10 mouse cellular contexts compared by ENCODE assay signal in genomic region chr1:194675891-194676200, GRCm38 (mm10). TPM values are rescaled to one million over a fixed set of nuclear protein-coding genes. Genes with fewer than 3 reads are reported as not detected.
DNase-seq lines count a peak whose midpoint lies in the region; ATAC-seq and TF ChIP-seq lines count a peak whose summit lies in the region.
"Had no signal": no experiment of that assay in that cellular context is flagged by ENCODE, and none has a peak within 500 bp of the region (broad histone marks: within the 10 kb centered on the region; RNA-seq: fewer than 3 reads in every experiment).

No protein-coding gene starts in this region.

- peaks cover 9% of the 10 kb centered on the region; the same call in 1 of the 2 replicates for H3K36me3 ChIP-seq in hindbrain, embryonic 13.5 days
- 0 out of 2 replicates have a peak, but pooled peaks cover 5% of the 10 kb centered on the region for H3K36me3 ChIP-seq in hindbrain, embryonic 12.5 days
- peaks cover 0 to 39% of the 10 kb centered on the region in 2 experiments; a peak in 2 of 4 replicates for H3K36me3 ChIP-seq in MEL (ENCODE audit: control insufficient read depth in 1 of 2, insufficient read depth in 2 of 2, low read length in 2 of 2)
- no peaks in the 10 kb centered on the region for H3K36me3 ChIP-seq in embryonic facial prominence, embryonic 13.5 days
- no peaks in the 10 kb centered on the region for H3K36me3 ChIP-seq in liver, embryonic 14.5 days (replicated peaks; ENCODE audit: control insufficient read depth, insufficient read depth, low read depth)
- H3K36me3 ChIP-seq in midbrain, embryonic 14.5 days (ENCODE audit: control insufficient read depth, insufficient read depth, low read length) = 0 out of 2 replicates have a peak, but pooled peaks cover 2% of the 10 kb centered on the region

- no peak for TF ChIP-seq RAD21 in MEL (IDR thresholded peaks at IDR 0.05; ENCODE audit: low read depth, low read length)

- no peak for TF ChIP-seq POLR2A in MEL (IDR thresholded peaks at IDR 0.05; ENCODE audit: control insufficient read depth in 1 of 2, insufficient read depth in 1 of 2, low read depth in 1 of 2, low read length in 2 of 2, poor library complexity in 1 of 2)

- H3K27ac ChIP-seq in hindbrain, embryonic 13.5 days = no peak overlapping the region
- no peak overlapping the region for H3K27ac ChIP-seq in hindbrain, embryonic 12.5 days
- H3K27ac ChIP-seq in MEL (ENCODE audit: control insufficient read depth, low read depth, low read length) = no peak overlapping the region
- no peak overlapping the region for H3K27ac ChIP-seq in embryonic facial prominence, embryonic 13.5 days
- H3K27ac ChIP-seq in liver, embryonic 14.5 days = peak overlapping the region; percentile 36; the same call in 1 of the 2 replicates
- H3K27ac ChIP-seq in midbrain, embryonic 14.5 days (replicated peaks; ENCODE audit: low read depth, low read length) = no peak overlapping the region
- H3K27ac ChIP-seq: macrophage had no signal

- peaks cover 40% of the 10 kb centered on the region for H3K4me1 ChIP-seq in hindbrain, embryonic 13.5 days (replicated peaks)
- H3K4me1 ChIP-seq in hindbrain, embryonic 12.5 days = peaks cover 20% of the 10 kb centered on the region
- peaks cover 29 to 39% of the 10 kb centered on the region in 2 experiments for H3K4me1 ChIP-seq in MEL (ENCODE audit: control insufficient read depth in 1 of 2, insufficient read depth in 2 of 2, low read length in 2 of 2)
- peaks cover 31% of the 10 kb centered on the region for H3K4me1 ChIP-seq in embryonic facial prominence, embryonic 13.5 days
- peaks cover 38 to 64% of the 10 kb centered on the region in 2 experiments for H3K4me1 ChIP-seq in liver, embryonic 14.5 days (replicated peaks; ENCODE audit: control insufficient read depth in 2 of 2, insufficient read depth in 2 of 2, low read length in 1 of 2)
- no peaks in the 10 kb centered on the region for H3K4me1 ChIP-seq in midbrain, embryonic 14.5 days (ENCODE audit: control insufficient read depth, insufficient read depth, low read length)

- DNase-seq in MEL (ENCODE audit: low read depth, low spot score) = peak; percentile 77
- DNase-seq in liver, embryonic 14.5 days (ENCODE audit: low read depth in 3 of 3, low spot score in 3 of 3) = peak; percentile 51 to 61 (median 57)
- no peak for DNase-seq in midbrain, embryonic 14.5 days
- DNase-seq in left cerebral cortex, postnatal 4 days = no peak
- no peak for DNase-seq in layer of hippocampus, postnatal 14 days (ENCODE audit: low spot score in 2 of 2)
- DNase-seq: adrenal gland, adult 8-10 months had no signal

- 58% methylated on average over 2 of the region's 2 CpGs for WGBS in hindbrain, embryonic 13.5 days
- WGBS in hindbrain, embryonic 12.5 days = 67% methylated on average over 2 of the region's 2 CpGs
- 50% methylated on average over 2 of the region's 2 CpGs for WGBS in embryonic facial prominence, embryonic 13.5 days
- WGBS in liver, embryonic 14.5 days (ENCODE audit: insufficient replicate concordance) = 16% methylated on average over 2 of the region's 2 CpGs
- 84% methylated on average over 2 of the region's 2 CpGs for WGBS in midbrain, embryonic 14.5 days

- intact Hi-C loops in left cerebral cortex, postnatal 4 days (cut with DNase I) = no loop called here

- TF ChIP-seq EP300 in MEL (IDR thresholded peaks at IDR 0.05; ENCODE audit: low read depth in 1 of 2, low read length in 2 of 2) = peak; percentile 38 to 63
- TF ChIP-seq EP300 in liver, embryonic 14.5 days (IDR thresholded peaks at IDR 0.05; ENCODE audit: low read depth) = no peak

- H3K79me2 ChIP-seq in MEL (ENCODE audit: control insufficient read depth, insufficient read depth, low read length, poor library complexity) = no peaks in the 10 kb centered on the region

- H3K9ac ChIP-seq in hindbrain, embryonic 13.5 days = no peak overlapping the region
- no peak overlapping the region for H3K9ac ChIP-seq in hindbrain, embryonic 12.5 days
- no peak overlapping the region for H3K9ac ChIP-seq in MEL (ENCODE audit: control insufficient read depth, low read depth, low read length, poor library complexity, severe bottlenecking)
- H3K9ac ChIP-seq in embryonic facial prominence, embryonic 13.5 days = no peak overlapping the region
- peak overlapping the region; percentile 34; the same call in 1 of the 2 replicates for H3K9ac ChIP-seq in liver, embryonic 14.5 days (replicated peaks)
- H3K9ac ChIP-seq in midbrain, embryonic 14.5 days (replicated peaks; ENCODE audit: low read length) = no peak overlapping the region

- H3K9me3 ChIP-seq in hindbrain, embryonic 13.5 days = no peaks in the 10 kb centered on the region
- H3K9me3 ChIP-seq in hindbrain, embryonic 12.5 days (replicated peaks) = no peaks in the 10 kb centered on the region
- no peaks in the 10 kb centered on the region for H3K9me3 ChIP-seq in MEL (replicated peaks; ENCODE audit: insufficient read depth, low read length)
- H3K9me3 ChIP-seq in embryonic facial prominence, embryonic 13.5 days = no peaks in the 10 kb centered on the region
- H3K9me3 ChIP-seq in liver, embryonic 14.5 days (ENCODE audit: control insufficient read depth, low read length) = no peaks in the 10 kb centered on the region
- H3K9me3 ChIP-seq in midbrain, embryonic 14.5 days (ENCODE audit: control insufficient read depth, low read length) = no peaks in the 10 kb centered on the region

- no peaks in the 10 kb centered on the region for H3K27me3 ChIP-seq in hindbrain, embryonic 13.5 days
- no peaks in the 10 kb centered on the region for H3K27me3 ChIP-seq in hindbrain, embryonic 12.5 days
- H3K27me3 ChIP-seq in MEL (ENCODE audit: control insufficient read depth in 1 of 2, insufficient read depth in 2 of 2, low read length in 2 of 2) = no peaks in the 10 kb centered on the region
- H3K27me3 ChIP-seq in embryonic facial prominence, embryonic 13.5 days = no peaks in the 10 kb centered on the region
- no peaks in the 10 kb centered on the region for H3K27me3 ChIP-seq in liver, embryonic 14.5 days (ENCODE audit: control insufficient read depth, insufficient read depth, low read length)
- no peaks in the 10 kb centered on the region for H3K27me3 ChIP-seq in midbrain, embryonic 14.5 days (ENCODE audit: control insufficient read depth, insufficient read depth, low read length)

- 0 out of 2 replicates have a peak, but pooled peaks have one; percentile 13 for ATAC-seq in hindbrain, embryonic 13.5 days (ENCODE audit: low FRiP score)
- ATAC-seq in hindbrain, embryonic 12.5 days (ENCODE audit: low FRiP score) = no peak
- ATAC-seq in embryonic facial prominence, embryonic 13.5 days (ENCODE audit: insufficient number of reproducible peaks, insufficient read depth, low FRiP score, low TSS enrichment, low read depth) = 0 out of 2 replicates have a peak, but pooled peaks have one; percentile 32
- peak; percentile 80 for ATAC-seq in liver, embryonic 14.5 days (ENCODE audit: insufficient read depth)
- ATAC-seq in midbrain, embryonic 14.5 days (ENCODE audit: low FRiP score, low TSS enrichment) = no peak

- no peak for TF ChIP-seq CTCF in MEL (IDR thresholded peaks at IDR 0.05 in 2 of 3, conservative IDR thresholded peaks at IDR 0.05 in 1 of 3; ENCODE audit: control insufficient read depth in 1 of 3, insufficient read depth in 1 of 3, low read depth in 2 of 3, low read length in 3 of 3, poor library complexity in 1 of 3, severe bottlenecking in 1 of 3)
- no peak for TF ChIP-seq CTCF in liver, embryonic 14.5 days (IDR thresholded peaks at IDR 0.05; ENCODE audit: low read depth)

- no peak overlapping the region for H3K4me3 ChIP-seq in hindbrain, embryonic 13.5 days
- H3K4me3 ChIP-seq in hindbrain, embryonic 12.5 days = no peak overlapping the region
- H3K4me3 ChIP-seq in MEL (ENCODE audit: control insufficient read depth in 1 of 2, insufficient read depth in 1 of 2, low read depth in 2 of 2, low read length in 2 of 2) = no peak overlapping the region
- no peak overlapping the region for H3K4me3 ChIP-seq in embryonic facial prominence, embryonic 13.5 days
- H3K4me3 ChIP-seq in liver, embryonic 14.5 days (ENCODE audit: insufficient read depth in 1 of 2, low read depth in 2 of 2, low read length in 2 of 2) = no peak overlapping the region
- no peak overlapping the region for H3K4me3 ChIP-seq in midbrain, embryonic 14.5 days (replicated peaks; ENCODE audit: low read depth, low read length)

- no peak overlapping the region for H3K4me2 ChIP-seq in hindbrain, embryonic 13.5 days
- no peak overlapping the region for H3K4me2 ChIP-seq in hindbrain, embryonic 12.5 days (replicated peaks)
- H3K4me2 ChIP-seq in embryonic facial prominence, embryonic 13.5 days = no peak overlapping the region
- peak overlapping the region; percentile 57 for H3K4me2 ChIP-seq in liver, embryonic 14.5 days (ENCODE audit: low read depth)
- no peak overlapping the region for H3K4me2 ChIP-seq in midbrain, embryonic 14.5 days (ENCODE audit: low read length)

TF ChIP-seq in MEL, 35 proteins besides CTCF, POLR2A, EP300 and RAD21:
- peak; percentile 34; the same call in 1 of the 2 replicates for TF ChIP-seq ETS1 (IDR thresholded peaks at IDR 0.05; ENCODE audit: low read depth, low read length)
- peak; percentile 44 for TF ChIP-seq ZNF384 (IDR thresholded peaks at IDR 0.05; ENCODE audit: low read depth, low read length)
- peak; percentile 53; the same call in 1 of the 2 replicates for TF ChIP-seq RCOR1 (IDR thresholded peaks at IDR 0.05; ENCODE audit: low read depth, low read length)
- TF ChIP-seq UBTF (IDR thresholded peaks at IDR 0.05; ENCODE audit: borderline replicate concordance, insufficient read depth, low read depth, low read length) = no peak
- no peak for TF ChIP-seq MAZ (IDR thresholded peaks at IDR 0.05; ENCODE audit: low read depth, low read length)
- peak; percentile 72 for TF ChIP-seq GATA1 (IDR thresholded peaks at IDR 0.05; ENCODE audit: low read depth, low read length)

RNA-seq across cellular contexts. Expression of gene Plxna2, which starts 57.8 kb away (rescaled TPM):
- polyA plus RNA-seq in hindbrain, embryonic 13.5 days (2015; fragmentation: Nextera tagmentation; extraction: Ambion mirVana) = 36.1 and 36.5 TPM in 2 replicates
- polyA plus RNA-seq in hindbrain, embryonic 12.5 days (2016; fragmentation: Nextera tagmentation; extraction: Ambion mirVana) = 27.9 and 32.3 TPM in 2 replicates
- under 0.01 and 0.13 TPM in 2 replicates for total RNA-seq in MEL (2012; rRNA removed)
- under 1 TPM in 1 of 2 experiments, not detected in 1; 0.03 TPM for polyA plus RNA-seq in MEL (2012; ENCODE audit: insufficient read depth in 1 of 2, insufficient read length in 2 of 2, low read depth in 1 of 2, low replicate concordance in 2 of 2, missing spikeins in 1 of 2)
- 10.3 and 10.7 TPM in 2 replicates for polyA plus RNA-seq in embryonic facial prominence, embryonic 13.5 days (2015; fragmentation: Nextera tagmentation; extraction: Ambion mirVana)
- polyA plus RNA-seq in liver, embryonic 14.5 days (2012; rRNA removed) = 1.1 TPM in 2 replicates
- polyA plus RNA-seq in liver, embryonic 14.5 days (2014; fragmentation: Nextera tagmentation; extraction: Ambion mirVana) = 1.2 and 1.9 TPM in 2 replicates
- polyA plus RNA-seq in midbrain, embryonic 14.5 days (2014; fragmentation: Nextera tagmentation; extraction: Ambion mirVana) = 21.2 and 24.1 TPM in 2 replicates
- 100 to 1,000 TPM; 132 to 134 TPM for total RNA-seq in left cerebral cortex, postnatal 4 days (2021)
- total RNA-seq in layer of hippocampus, postnatal 14 days (2021) = 10 to 100 TPM; 80.9 to 82.4 TPM

Comparison
In these comparisons a context has a peak if more than half of its experiments do, and no peak if none do; other contexts are left out.
1. ATAC-seq: peak in hindbrain, embryonic 13.5 days (single experiment), embryonic facial prominence, embryonic 13.5 days (single experiment) and liver, embryonic 14.5 days (single experiment); none in hindbrain, embryonic 12.5 days (single experiment) and midbrain, embryonic 14.5 days (single experiment).
2. DNase-seq: peak in MEL (single experiment) and liver, embryonic 14.5 days (3 of 3); none in midbrain, embryonic 14.5 days (single experiment), left cerebral cortex, postnatal 4 days (single experiment) and layer of hippocampus, postnatal 14 days (0 of 2).